Mouse (Mus musculus): ENCODE measurements around the gene Nectin2. TPM values are rescaled to one million over a fixed set of nuclear protein-coding genes. Genes with fewer than 3 reads are reported as not detected.

The Nectin2 gene
- polyA plus RNA-seq, 1 experiment from 2014 or later = 76.5 TPM

- ATAC-seq (ENCODE audit: insufficient read depth, low FRiP score, low TSS enrichment) (no peak), DNase-seq (ENCODE audit: low spot score) (no peak)
- no peak overlapping the region for H3K9ac ChIP-seq (ENCODE audit: low read length)
- 92% methylated on average over 6 of the region's 6 CpGs for WGBS
- no peaks in the 10 kb centered on the region for H3K4me1 ChIP-seq (ENCODE audit: control insufficient read depth, insufficient read depth, low read length)
- H3K36me3 ChIP-seq (ENCODE audit: control insufficient read depth, insufficient read depth, low read length) = peaks cover 14% of the 10 kb centered on the region
- no peak overlapping the region for H3K4me3 ChIP-seq (ENCODE audit: low read depth, low read length)
- H3K27me3 ChIP-seq (ENCODE audit: control insufficient read depth, insufficient read depth, low read length) = no peaks in the 10 kb centered on the region
- H3K9me3 ChIP-seq (ENCODE audit: control insufficient read depth, low read length) = no peaks in the 10 kb centered on the region
- H3K27ac ChIP-seq (ENCODE audit: low read depth, low read length) = no peak overlapping the region
- H3K4me2 ChIP-seq (ENCODE audit: low read depth) = no peak overlapping the region
Observed at GRCm38 (mm10) chr7:19722754-19723195, 27.5 kb downstream of the Nectin2 start.

- no peaks in the 10 kb centered on the region for H3K9me3 ChIP-seq (ENCODE audit: control insufficient read depth, low read length)
- no peak for ATAC-seq (ENCODE audit: insufficient read depth, low FRiP score, low TSS enrichment)
- peaks cover 5% of the 10 kb centered on the region for H3K4me1 ChIP-seq (ENCODE audit: control insufficient read depth, insufficient read depth, low read length)
- H3K4me3 ChIP-seq (ENCODE audit: low read depth, low read length) = no peak overlapping the region
- WGBS = 89% methylated on average over 4 of the region's 4 CpGs
- no peak for DNase-seq (ENCODE audit: low spot score)
- H3K4me2 ChIP-seq (ENCODE audit: low read depth) = no peak overlapping the region
- no peaks in the 10 kb centered on the region for H3K27me3 ChIP-seq (ENCODE audit: control insufficient read depth, insufficient read depth, low read length)
- peaks cover 2% of the 10 kb centered on the region; the same call in 1 of the 2 replicates for H3K36me3 ChIP-seq (ENCODE audit: control insufficient read depth, insufficient read depth, low read length)
- H3K9ac ChIP-seq (ENCODE audit: low read length) = no peak overlapping the region
- no peak overlapping the region for H3K27ac ChIP-seq (ENCODE audit: low read depth, low read length)
Observed at GRCm38 (mm10) chr7:19719200-19719599, 31.1 kb downstream of the Nectin2 start.

GRCm38 (mm10) chr7:19718297-19718952 is 31.9 kb downstream of the Nectin2 start:
- H3K27me3 ChIP-seq (ENCODE audit: control insufficient read depth, insufficient read depth, low read length) = no peaks in the 10 kb centered on the region
- 96% methylated on average over 5 of the region's 5 CpGs for WGBS
- no peak overlapping the region for H3K9ac ChIP-seq (ENCODE audit: low read length)
- no peak overlapping the region for H3K4me3 ChIP-seq (ENCODE audit: low read depth, low read length)
- no peak overlapping the region for H3K27ac ChIP-seq (ENCODE audit: low read depth, low read length)
- no peaks in the 10 kb centered on the region for H3K9me3 ChIP-seq (ENCODE audit: control insufficient read depth, low read length)
- peaks cover 2% of the 10 kb centered on the region; the same call in 1 of the 2 replicates for H3K36me3 ChIP-seq (ENCODE audit: control insufficient read depth, insufficient read depth, low read length)
- peaks cover 7% of the 10 kb centered on the region for H3K4me1 ChIP-seq (ENCODE audit: control insufficient read depth, insufficient read depth, low read length)
- DNase-seq (ENCODE audit: low spot score) = no peak
- H3K4me2 ChIP-seq (ENCODE audit: low read depth) = no peak overlapping the region
- no peak for ATAC-seq (ENCODE audit: insufficient read depth, low FRiP score, low TSS enrichment)

DNA sequence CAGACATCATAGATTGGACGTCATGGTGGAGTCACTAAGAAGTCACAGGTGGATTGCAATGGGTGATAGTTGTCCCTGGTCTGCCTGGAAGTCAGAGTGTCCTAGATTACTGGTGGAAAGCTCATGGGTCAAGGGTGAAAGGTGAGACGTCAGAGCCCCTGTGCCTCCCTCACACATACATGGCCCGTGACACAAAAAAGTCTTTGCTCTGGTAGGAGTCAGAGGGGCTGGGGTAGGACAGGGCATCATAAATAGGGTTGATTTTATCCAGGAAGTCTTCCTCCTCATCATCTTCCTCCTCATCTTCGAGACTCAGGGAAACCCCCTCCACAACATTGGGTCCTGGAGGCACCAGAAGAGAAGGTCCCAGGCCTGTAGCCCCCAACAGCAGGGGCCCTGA is 32.9 kb downstream of the Nectin2 start:
- Histone ChIP-seq H3K9ac (ENCODE audit: low read length) (no peak overlapping the region), H3K4me3 (ENCODE audit: low read depth, low read length) (no peak overlapping the region), H3K27me3 (ENCODE audit: control insufficient read depth, insufficient read depth, low read length) (no peaks in the 10 kb centered on the region), H3K36me3 (ENCODE audit: control insufficient read depth, insufficient read depth, low read length) (peaks cover 2% of the 10 kb centered on the region; the same call in 1 of the 2 replicates), H3K4me1 (ENCODE audit: control insufficient read depth, insufficient read depth, low read length) (peaks cover 7% of the 10 kb centered on the region), H3K9me3 (ENCODE audit: control insufficient read depth, low read length) (no peaks in the 10 kb centered on the region), H3K4me2 (ENCODE audit: low read depth) (no peak overlapping the region), H3K27ac (ENCODE audit: low read depth, low read length) (no peak overlapping the region)
- 86% methylated on average over 4 of the region's 4 CpGs for WGBS
- ATAC-seq (ENCODE audit: insufficient read depth, low FRiP score, low TSS enrichment) (no peak), DNase-seq (ENCODE audit: low spot score) (no peak)

- DNase-seq (ENCODE audit: low spot score) (no peak), ATAC-seq (ENCODE audit: insufficient read depth, low FRiP score, low TSS enrichment) (no peak)
- Histone ChIP-seq H3K4me3 (ENCODE audit: low read depth, low read length) (no peak overlapping the region), H3K27me3 (ENCODE audit: control insufficient read depth, insufficient read depth, low read length) (no peaks in the 10 kb centered on the region), H3K36me3 (ENCODE audit: control insufficient read depth, insufficient read depth, low read length) (peaks cover 3% of the 10 kb centered on the region), H3K4me1 (ENCODE audit: control insufficient read depth, insufficient read depth, low read length) (peaks cover 7% of the 10 kb centered on the region), H3K9me3 (ENCODE audit: control insufficient read depth, low read length) (no peaks in the 10 kb centered on the region), H3K27ac (ENCODE audit: low read depth, low read length) (no peak overlapping the region), H3K4me2 (ENCODE audit: low read depth) (peak overlapping the region; percentile 50; the same call in 1 of the 2 replicates), H3K9ac (ENCODE audit: low read length) (no peak overlapping the region)
- 93% methylated on average over 2 of the region's 2 CpGs for WGBS
Observed at GRCm38 (mm10) chr7:19716822-19717221, 33.5 kb downstream of the Nectin2 start.

DNA sequence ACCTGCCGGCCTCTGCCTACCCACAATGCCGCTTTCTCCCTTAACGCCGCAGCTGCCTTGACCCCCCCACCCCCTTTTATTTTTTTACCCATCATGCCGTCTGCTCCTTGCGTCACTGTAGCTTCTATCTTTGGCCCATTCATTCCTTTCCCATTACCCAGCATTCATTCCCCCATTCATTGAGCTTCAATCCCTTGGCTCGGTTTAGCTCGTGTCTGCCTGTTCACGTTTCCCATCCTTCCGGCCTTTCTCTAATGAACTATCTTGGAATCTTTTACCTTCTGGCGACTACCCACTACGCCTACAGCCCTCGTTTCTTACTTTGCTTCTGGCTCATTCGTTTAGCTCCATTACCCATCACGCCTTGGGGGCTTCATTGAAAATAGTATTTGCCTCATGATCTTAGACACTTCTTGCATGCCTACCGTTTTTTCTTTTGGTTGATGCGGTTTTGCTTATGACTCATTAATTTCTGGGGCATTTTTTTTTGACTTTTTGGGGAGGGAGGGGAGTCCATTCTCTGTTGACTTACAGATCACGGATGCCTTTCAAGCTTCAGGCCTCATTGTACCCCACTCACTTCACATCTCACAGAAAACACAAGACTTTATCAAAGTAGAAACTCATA is 34.1 kb downstream of the Nectin2 start:
- DNase-seq (ENCODE audit: low spot score) (no peak), ATAC-seq (ENCODE audit: insufficient read depth, low FRiP score, low TSS enrichment) (no peak)
- Histone ChIP-seq H3K27ac (ENCODE audit: low read depth, low read length) (peak overlapping the region; percentile 81), H3K9ac (ENCODE audit: low read length) (peak overlapping the region; percentile 46), H3K27me3 (ENCODE audit: control insufficient read depth, insufficient read depth, low read length) (no peaks in the 10 kb centered on the region), H3K4me3 (ENCODE audit: low read depth, low read length) (peak overlapping the region; percentile 29), H3K36me3 (ENCODE audit: control insufficient read depth, insufficient read depth, low read length) (peaks cover 4% of the 10 kb centered on the region), H3K4me2 (ENCODE audit: low read depth) (peak overlapping the region; percentile 50), H3K4me1 (ENCODE audit: control insufficient read depth, insufficient read depth, low read length) (peaks cover 7% of the 10 kb centered on the region), H3K9me3 (ENCODE audit: control insufficient read depth, low read length) (no peaks in the 10 kb centered on the region)
- WGBS = 8% methylated on average over 18 of the region's 18 CpGs

- Histone ChIP-seq H3K4me2 (ENCODE audit: low read depth) (peak within 1 kb of the TSS; percentile 83), H3K27me3 (ENCODE audit: control insufficient read depth, insufficient read depth, low read length) (no peaks in the 10 kb centered on the region), H3K36me3 (ENCODE audit: control insufficient read depth, insufficient read depth, low read length) (peaks cover 9% of the 10 kb centered on the region), H3K27ac (ENCODE audit: low read depth, low read length) (peak within 1 kb of the TSS; percentile 81), H3K9ac (ENCODE audit: low read length) (peak within 1 kb of the TSS; percentile 80), H3K9me3 (ENCODE audit: control insufficient read depth, low read length) (no peaks in the 10 kb centered on the region), H3K4me3 (ENCODE audit: low read depth, low read length) (peak within 1 kb of the TSS; percentile 93), H3K4me1 (ENCODE audit: control insufficient read depth, insufficient read depth, low read length) (peaks cover 7% of the 10 kb centered on the region)
- peak; percentile 100 for DNase-seq (ENCODE audit: low spot score)
- WGBS = under 1% methylated on average over 53 of the region's 59 CpGs
- ATAC-seq (ENCODE audit: insufficient read depth, low FRiP score, low TSS enrichment) = peak; percentile 99
Observed at GRCm38 (mm10) chr7:19715239-19716054, 34.8 kb downstream of the Nectin2 start, which contains the start of gene Tomm40. Tomm40 (minus strand) TSS chr7:19715438.

DNA sequence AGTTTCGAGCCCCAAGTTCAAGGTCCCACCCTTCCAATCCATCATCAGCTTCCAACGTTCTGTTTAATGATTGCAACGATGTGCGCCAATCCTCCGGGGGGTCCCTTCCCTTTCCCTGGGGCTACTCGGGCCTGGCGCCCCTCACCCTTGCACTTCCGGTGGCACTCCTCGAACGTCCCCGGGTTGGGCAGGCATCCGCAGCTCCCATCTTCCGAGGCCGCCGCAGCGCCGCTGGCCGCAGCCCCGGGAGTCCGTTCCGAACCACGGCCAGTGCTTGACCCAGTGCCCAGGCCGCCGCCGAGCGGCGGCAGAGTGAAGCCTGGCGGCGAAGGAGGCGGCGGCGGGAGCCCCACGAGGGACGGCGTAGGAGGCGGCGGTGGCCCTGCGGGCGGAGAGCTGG is 35.4 kb downstream of the Nectin2 start:
- DNase-seq (ENCODE audit: low spot score) = no peak
- no peak; the same call in 1 of the 2 replicates for ATAC-seq (ENCODE audit: insufficient read depth, low FRiP score, low TSS enrichment)
- under 1% methylated on average over 28 of the region's 39 CpGs for WGBS
- peak overlapping the region; percentile 83 for H3K4me2 ChIP-seq (ENCODE audit: low read depth)
- no peaks in the 10 kb centered on the region for H3K9me3 ChIP-seq (ENCODE audit: control insufficient read depth, low read length)
- H3K27me3 ChIP-seq (ENCODE audit: control insufficient read depth, insufficient read depth, low read length) = no peaks in the 10 kb centered on the region
- peaks cover 7% of the 10 kb centered on the region for H3K4me1 ChIP-seq (ENCODE audit: control insufficient read depth, insufficient read depth, low read length)
- H3K4me3 ChIP-seq (ENCODE audit: low read depth, low read length) = peak overlapping the region; percentile 93
- H3K27ac ChIP-seq (ENCODE audit: low read depth, low read length) = peak overlapping the region; percentile 36
- H3K36me3 ChIP-seq (ENCODE audit: control insufficient read depth, insufficient read depth, low read length) = peaks cover 10% of the 10 kb centered on the region
- peak overlapping the region; percentile 80 for H3K9ac ChIP-seq (ENCODE audit: low read length)
